Mouse (Mus musculus) lung, postnatal 0 days (tissue): ENCODE data around the gene Cd4.

Experiments used
- CTCF ChIP-seq: IDR thresholded peaks from 2 replicates; pipeline ENCODE4 v1.5.1; 2016; ENCODE audit warnings: antibody characterized with exemption, mild to moderate bottlenecking
- EP300 ChIP-seq: IDR thresholded peaks from 2 replicates; pipeline ENCODE4 v1.6.1; 2016; ENCODE audit warnings: antibody characterized with exemption, mild to moderate bottlenecking, control low read depth

GRCm38 (mm10) chr6:124817971-124818370 lies 70.0 kb downstream of the Cd4 start:
- no peak for TF ChIP-seq CTCF
- TF ChIP-seq EP300, result no peak
